Mouse (Mus musculus) splenic B cell, adult 2 months (primary cell): Measurements from ENCODE around the gene Tmem59l.

ENCODE experiments used
- DNase-seq: peaks from one replicate; pipeline ENCODE4 v3.0.0-alpha.2; 2011; ENCODE audit warnings: low read depth, low spot score
- H3K27me3 ChIP-seq: 2 replicates; pipeline ENCODE4 v1.6.1; 2012; ENCODE audit warnings: mild to moderate bottlenecking, low read length, moderate library complexity, mixed read lengths; ENCODE audit not compliant: control insufficient read depth, poor library complexity, insufficient read depth, severe bottlenecking
- H3K36me3 ChIP-seq: 2 replicates; pipeline ENCODE4 v1.6.1; 2012; ENCODE audit warnings: mild to moderate bottlenecking, low read length, moderate library complexity, mixed read lengths; ENCODE audit not compliant: control insufficient read depth, poor library complexity, insufficient read depth, severe bottlenecking

The Tmem59l gene

GRCm38 (mm10) chr8:70486941-70487520 lies at the start of gene Tmem59l:
Tmem59l (minus strand) TSS chr8:70487358.
- no peaks in the 10 kb centered on the region for H3K36me3 ChIP-seq
- H3K27me3 ChIP-seq = peaks cover 2% of the 10 kb centered on the region
- DNase-seq = no peak

GRCm38 (mm10) chr8:70535701-70536100 lies 48.5 kb upstream of the Tmem59l start:
- DNase-seq = no peak
- no peaks in the 10 kb centered on the region for H3K27me3 ChIP-seq
- H3K36me3 ChIP-seq = peaks cover 5% of the 10 kb centered on the region

GRCm38 (mm10) chr8:70535221-70535620 lies 48.1 kb upstream of the Tmem59l start:
- no peak for DNase-seq
- Histone ChIP-seq H3K36me3 (peaks cover 5% of the 10 kb centered on the region), H3K27me3 (no peaks in the 10 kb centered on the region)

GRCm38 (mm10) chr8:70534281-70534680 lies 47.1 kb upstream of the Tmem59l start:
- peaks cover 5% of the 10 kb centered on the region for H3K36me3 ChIP-seq
- DNase-seq = no peak
- no peaks in the 10 kb centered on the region for H3K27me3 ChIP-seq

- peaks cover 5% of the 10 kb centered on the region for H3K36me3 ChIP-seq
- DNase-seq = no peak
- no peaks in the 10 kb centered on the region for H3K27me3 ChIP-seq
Observed at GRCm38 (mm10) chr8:70530314-70530713, 43.2 kb upstream of the Tmem59l start.

- no peak for DNase-seq
- Histone ChIP-seq H3K36me3 (peaks cover 5% of the 10 kb centered on the region), H3K27me3 (no peaks in the 10 kb centered on the region)
Observed at GRCm38 (mm10) chr8:70529741-70530161, 42.6 kb upstream of the Tmem59l start.

GRCm38 (mm10) chr8:70529299-70529698 lies 42.1 kb upstream of the Tmem59l start:
- Histone ChIP-seq H3K27me3 (no peaks in the 10 kb centered on the region), H3K36me3 (peaks cover 4% of the 10 kb centered on the region)
- no peak for DNase-seq

- H3K36me3 ChIP-seq = peaks cover 2% of the 10 kb centered on the region
- H3K27me3 ChIP-seq = no peaks in the 10 kb centered on the region
- no peak for DNase-seq
Observed at GRCm38 (mm10) chr8:70528182-70528797, 41.1 kb upstream of the Tmem59l start.

GRCm38 (mm10) chr8:70527512-70528181 lies 40.5 kb upstream of the Tmem59l start, which contains the start of the genes Fkbp8 and Kxd1:
Fkbp8 (plus strand) TSS chr8:70527724.
Kxd1 (minus strand) TSS chr8:70527956.
- DNase-seq = peak; percentile 96
- Histone ChIP-seq H3K27me3 (no peaks in the 10 kb centered on the region), H3K36me3 (peaks cover 2% of the 10 kb centered on the region)

- no peaks in the 10 kb centered on the region for H3K27me3 ChIP-seq
- H3K36me3 ChIP-seq = peaks cover 2% of the 10 kb centered on the region
- no peak for DNase-seq
Observed at GRCm38 (mm10) chr8:70527111-70527511, 40.0 kb upstream of the Tmem59l start.

- Histone ChIP-seq H3K36me3 (peaks cover 3% of the 10 kb centered on the region; the same call in 1 of the 2 replicates), H3K27me3 (no peaks in the 10 kb centered on the region)
- DNase-seq = peak; percentile 99
Observed at GRCm38 (mm10) chr8:70522592-70523403, 35.6 kb upstream of the Tmem59l start.

GRCm38 (mm10) chr8:70519606-70520005 lies 32.4 kb upstream of the Tmem59l start:
- DNase-seq = no peak

GRCm38 (mm10) chr8:70519043-70519442 lies 31.9 kb upstream of the Tmem59l start:
- Histone ChIP-seq H3K27me3 (no peaks in the 10 kb centered on the region), H3K36me3 (peaks cover 8% of the 10 kb centered on the region)
- DNase-seq = no peak

More at GRCm38 (mm10) chr8:70519606-70520005, 32.4 kb upstream of the Tmem59l start:
- peaks cover 8% of the 10 kb centered on the region for H3K36me3 ChIP-seq
- H3K27me3 ChIP-seq = no peaks in the 10 kb centered on the region

GRCm38 (mm10) chr8:70517940-70518643 lies 30.9 kb upstream of the Tmem59l start:
- no peak for DNase-seq
- H3K27me3 ChIP-seq = no peaks in the 10 kb centered on the region
- H3K36me3 ChIP-seq = peaks cover 8% of the 10 kb centered on the region; the same call in 1 of the 2 replicates
